Comparison of ENCODE assay signal across 18 mouse cellular contexts in genomic region chr5:65888998-65889397, GRCm38 (mm10). TPM values are rescaled to one million over a fixed set of nuclear protein-coding genes. Genes with fewer than 3 reads are reported as not detected.
DNase-seq lines count a peak whose midpoint lies in the region; ATAC-seq lines count a peak whose summit lies in the region.
"Had no signal": no experiment of that assay in that cellular context is flagged by ENCODE, and none has a peak within 500 bp of the region (broad histone marks: within the 10 kb centered on the region; RNA-seq: fewer than 3 reads in every experiment).

No protein-coding gene starts in this region.

- peaks cover 66% of the 10 kb centered on the region for H3K79me2 ChIP-seq in macrophage (ENCODE audit: inconsistent target)

- WGBS in heart, embryonic 11.5 days (ENCODE audit: insufficient replicate concordance) = 44% methylated on average over 5 of the region's 5 CpGs
- WGBS in macrophage (ENCODE audit: missing documents) = 75% methylated on average over 5 of the region's 5 CpGs
- 51% methylated on average over 5 of the region's 5 CpGs for WGBS in stomach, embryonic 16.5 days
- WGBS in forebrain, embryonic 16.5 days = 73% methylated on average over 5 of the region's 5 CpGs

- no peak overlapping the region for H3K4me3 ChIP-seq in heart, embryonic 11.5 days (ENCODE audit: low read depth, low read length)
- H3K4me3 ChIP-seq in macrophage (ENCODE audit: inconsistent target) = no peak overlapping the region
- no peak overlapping the region for H3K4me3 ChIP-seq in stomach, embryonic 16.5 days (replicated peaks; ENCODE audit: low read length)
- H3K4me3 ChIP-seq in forebrain, embryonic 16.5 days (replicated peaks; ENCODE audit: low read length) = no peak overlapping the region
- H3K4me3 ChIP-seq: erythroblast, embryonic 14.5 days; liver, embryonic 12.5 days; midbrain, embryonic 15.5 days had no signal

- no peak overlapping the region for H3K4me2 ChIP-seq in heart, embryonic 11.5 days
- no peak overlapping the region for H3K4me2 ChIP-seq in stomach, embryonic 16.5 days (ENCODE audit: low read depth, low read length)
- H3K4me2 ChIP-seq in forebrain, embryonic 16.5 days (ENCODE audit: low read length) = no peak overlapping the region
- H3K4me2 ChIP-seq: liver, embryonic 12.5 days; midbrain, embryonic 15.5 days had no signal

- ATAC-seq in heart, embryonic 11.5 days (replicated peaks; ENCODE audit: insufficient number of reproducible peaks, low FRiP score, low TSS enrichment) = peak; percentile 76; the same call in 1 of the 2 replicates
- ATAC-seq in stomach, embryonic 16.5 days (ENCODE audit: insufficient read depth, low FRiP score) = peak; percentile 80
- ATAC-seq in forebrain, embryonic 16.5 days = no peak
- ATAC-seq: liver, embryonic 12.5 days; midbrain, embryonic 15.5 days had no signal

- H3K4me1 ChIP-seq in heart, embryonic 11.5 days (ENCODE audit: control insufficient read depth, insufficient read depth, low read length) = peaks cover 5% of the 10 kb centered on the region
- H3K4me1 ChIP-seq in stomach, embryonic 16.5 days (ENCODE audit: control insufficient read depth, insufficient read depth, low read length) = no peaks in the 10 kb centered on the region
- H3K4me1 ChIP-seq in forebrain, embryonic 16.5 days (replicated peaks; ENCODE audit: control insufficient read depth, insufficient read depth, low read length) = 0 out of 2 replicates have a peak, but pooled peaks cover 4% of the 10 kb centered on the region
- H3K4me1 ChIP-seq: midbrain, embryonic 15.5 days had no signal

- H3K9ac ChIP-seq in heart, embryonic 11.5 days (ENCODE audit: low read depth, low read length) = peak overlapping the region; percentile 39; the same call in 1 of the 2 replicates
- H3K9ac ChIP-seq in stomach, embryonic 16.5 days (ENCODE audit: low read length) = no peak overlapping the region
- H3K9ac ChIP-seq in forebrain, embryonic 16.5 days (replicated peaks; ENCODE audit: low read depth, low read length) = no peak overlapping the region
- H3K9ac ChIP-seq: liver, embryonic 12.5 days; midbrain, embryonic 15.5 days had no signal

- no peak for DNase-seq in heart, postnatal 25 days (ENCODE audit: low spot score)
- peak; percentile 16 for DNase-seq in lung, postnatal 36 days
- no peak for DNase-seq in lung, postnatal 14 days
- no peak for DNase-seq in thymus, adult 18-20 months
- DNase-seq: cerebellum, adult 2 months; lung, postnatal 10 days; right cerebral cortex, postnatal 25 days had no signal

- 0 out of 2 replicates have a peak overlapping the region, but pooled peaks have one; percentile 50 for H3K27ac ChIP-seq in heart, embryonic 11.5 days (ENCODE audit: low read depth, low read length)
- H3K27ac ChIP-seq in macrophage = peak overlapping the region; percentile 88
- H3K27ac ChIP-seq in stomach, embryonic 16.5 days (ENCODE audit: low read length) = peak overlapping the region; percentile 48
- no peak overlapping the region for H3K27ac ChIP-seq in forebrain, embryonic 16.5 days (ENCODE audit: low read length)
- H3K27ac ChIP-seq: liver, embryonic 12.5 days; midbrain, embryonic 15.5 days had no signal

- H3K36me3 ChIP-seq in heart, embryonic 11.5 days (ENCODE audit: control insufficient read depth, insufficient read depth, low read length) = no peaks in the 10 kb centered on the region
- peaks cover 21% of the 10 kb centered on the region for H3K36me3 ChIP-seq in macrophage (ENCODE audit: inconsistent target)
- no peaks in the 10 kb centered on the region for H3K36me3 ChIP-seq in stomach, embryonic 16.5 days (ENCODE audit: control insufficient read depth, insufficient read depth, low read length)
- H3K36me3 ChIP-seq in forebrain, embryonic 16.5 days (ENCODE audit: control insufficient read depth, insufficient read depth) = no peaks in the 10 kb centered on the region
- H3K36me3 ChIP-seq: liver, embryonic 12.5 days; midbrain, embryonic 15.5 days had no signal

- H3K9me3 ChIP-seq in heart, embryonic 11.5 days (replicated peaks; ENCODE audit: control insufficient read depth, low read length) = no peaks in the 10 kb centered on the region
- no peaks in the 10 kb centered on the region for H3K9me3 ChIP-seq in stomach, embryonic 16.5 days (replicated peaks; ENCODE audit: control insufficient read depth, low read length)
- H3K9me3 ChIP-seq in forebrain, embryonic 16.5 days (ENCODE audit: control insufficient read depth, low read length) = no peaks in the 10 kb centered on the region
- H3K9me3 ChIP-seq: liver, embryonic 12.5 days; midbrain, embryonic 15.5 days had no signal

- intact Hi-C loops in heart, postnatal 25 days (cut with DNase I) = no loop called here

- H3K27me3 ChIP-seq in heart, embryonic 11.5 days (ENCODE audit: control insufficient read depth, insufficient read depth, low read length) = no peaks in the 10 kb centered on the region
- H3K27me3 ChIP-seq in stomach, embryonic 16.5 days (ENCODE audit: control insufficient read depth, insufficient read depth, low read length) = no peaks in the 10 kb centered on the region
- H3K27me3 ChIP-seq in forebrain, embryonic 16.5 days (replicated peaks; ENCODE audit: control insufficient read depth, insufficient read depth, low read length) = no peaks in the 10 kb centered on the region
- H3K27me3 ChIP-seq: liver, embryonic 12.5 days; midbrain, embryonic 15.5 days had no signal

RNA-seq across cellular contexts. Expression of gene Rhoh, which starts 28.0 kb away (rescaled TPM):
- polyA plus RNA-seq in heart, embryonic 11.5 days (2014; fragmentation: Nextera tagmentation; extraction: Ambion mirVana) = 0.37 and 0.66 TPM in 2 replicates
- total RNA-seq in heart, postnatal 25 days (2021) = under 1 TPM; 0.42 to 0.87 TPM
- total RNA-seq in macrophage (2018; cell fraction: chromatin; rRNA removed) = 10 to 100 TPM in 19 of 26 experiments, 1 to 10 TPM in 7; 3.6 to 86.8 (median 23.6) TPM
- 10 to 100 TPM in 13 of 26 experiments, 1 to 10 TPM in 13; 2.7 to 13.9 (median 9.6) TPM for total RNA-seq in macrophage (2018; cell fraction: cytosol; rRNA removed)
- 10 to 100 TPM in 15 of 26 experiments, 1 to 10 TPM in 11; 4.0 to 71.5 (median 11.9) TPM for total RNA-seq in macrophage (2018; cell fraction: nucleus; rRNA removed)
- 6.0 to 22.2 TPM (median 10.9 TPM) in 3 replicates for polyA plus RNA-seq in macrophage (2018)
- 1.1 and 1.4 TPM in 2 replicates for polyA plus RNA-seq in stomach, embryonic 16.5 days (2015; fragmentation: Nextera tagmentation; extraction: Ambion mirVana)
- polyA plus RNA-seq in forebrain, embryonic 16.5 days (2015; fragmentation: Nextera tagmentation; extraction: Ambion mirVana) = 0.30 and 0.31 TPM in 2 replicates
- polyA plus RNA-seq: erythroblast, embryonic 14.5 days had no signal

RNA-seq across cellular contexts. Expression of gene Chrna9, which starts 45.7 kb away (rescaled TPM):
- not detected in 2 replicates for polyA plus RNA-seq in heart, embryonic 11.5 days (2014; fragmentation: Nextera tagmentation; extraction: Ambion mirVana)
- under 1 TPM in 1 of 2 experiments, not detected in 1; 0.22 TPM for total RNA-seq in heart, postnatal 25 days (2021)
- total RNA-seq in macrophage (2018; cell fraction: chromatin; rRNA removed) = 1 to 10 TPM in 1 of 26 experiments, not detected in 25; 2.3 TPM
- total RNA-seq in macrophage (2018; cell fraction: cytosol; rRNA removed) = not detected
- 1 to 10 TPM in 2 of 26 experiments, not detected in 24; 1.9 to 3.2 TPM for total RNA-seq in macrophage (2018; cell fraction: nucleus; rRNA removed)
- not detected in 3 replicates for polyA plus RNA-seq in macrophage (2018)
- polyA plus RNA-seq in stomach, embryonic 16.5 days (2015; fragmentation: Nextera tagmentation; extraction: Ambion mirVana) = 0.43 TPM in 1 of 2 replicates, not detected in the other
- polyA plus RNA-seq in forebrain, embryonic 16.5 days (2015; fragmentation: Nextera tagmentation; extraction: Ambion mirVana) = not detected in 2 replicates
- total RNA-seq: hematopoietic stem cell, adult 5-6 weeks; left cerebral cortex, postnatal 25 days; MEL had no signal
- polyA plus RNA-seq: cerebellum, adult 2 months; erythroblast, embryonic 14.5 days; liver, embryonic 12.5 days; midbrain, embryonic 15.5 days; neural tube, embryonic 14.5 days had no signal
